Mouse (Mus musculus) adrenal gland, postnatal 14 days (tissue): ENCODE measurements around the gene Agrn. TPM values are rescaled to one million over a fixed set of nuclear protein-coding genes. Genes with fewer than 3 reads are reported as not detected.

Experiments used
- DNase-seq: peaks from one replicate; pipeline ENCODE4 v3.0.0; 2021; ENCODE audit warnings: mixed read lengths
- total RNA-seq: library from RNA; stranded (reverse); gene quantifications from 2 replicates; pipeline ENCODE4 v1.2.3, GENCODE M21; 2021

Gene Agrn
- total RNA-seq, 1 experiment from 2014 or later, result 59.4 TPM

- no peak for DNase-seq
Observed at GRCm38 (mm10) chr4:156202462-156202893, 5.2 kb upstream of the Agrn start.

GRCm38 (mm10) chr4:156200623-156201475 is 3.6 kb upstream of the Agrn start, which contains the start of gene Isg15:
TSS of gene Isg15 (minus strand) at chr4:156200818.
- no peak for DNase-seq

- peak; percentile 97 for DNase-seq
Observed at GRCm38 (mm10) chr4:156197829-156198205, 529 bp upstream of the Agrn start.

GRCm38 (mm10) chr4:156195927-156196870 is 1.1 kb downstream of the Agrn start:
- peak; percentile 70 for DNase-seq

- DNase-seq, result no peak
Observed at GRCm38 (mm10) chr4:156194346-156194745, 2.9 kb downstream of the Agrn start.

- no peak for DNase-seq
Observed at GRCm38 (mm10) chr4:156193906-156194305, 3.4 kb downstream of the Agrn start.

GRCm38 (mm10) chr4:156193200-156193590 is 4.1 kb downstream of the Agrn start:
- no peak for DNase-seq

- peak; percentile 62 for DNase-seq
Observed at GRCm38 (mm10) chr4:156192421-156193199, 4.7 kb downstream of the Agrn start.

GRCm38 (mm10) chr4:156188811-156189323 is 8.4 kb downstream of the Agrn start:
- no peak for DNase-seq

GRCm38 (mm10) chr4:156188162-156188810 is 9.0 kb downstream of the Agrn start:
- DNase-seq, result no peak

GRCm38 (mm10) chr4:156185950-156186850 is 11.1 kb downstream of the Agrn start:
- peak; percentile 51 for DNase-seq

GRCm38 (mm10) chr4:156185456-156185949 is 11.8 kb downstream of the Agrn start:
- no peak for DNase-seq

GRCm38 (mm10) chr4:156184291-156184954 is 12.9 kb downstream of the Agrn start:
- DNase-seq, result no peak

- no peak for DNase-seq
Observed at GRCm38 (mm10) chr4:156183747-156184146, 13.5 kb downstream of the Agrn start.

GRCm38 (mm10) chr4:156177630-156178029 is 19.7 kb downstream of the Agrn start:
- no peak for DNase-seq

GRCm38 (mm10) chr4:156171828-156172227 is 25.5 kb downstream of the Agrn start:
- DNase-seq, result no peak

- DNase-seq, result no peak
Observed at GRCm38 (mm10) chr4:156169129-156169528, 28.2 kb downstream of the Agrn start.

GRCm38 (mm10) chr4:156168611-156169010 is 28.7 kb downstream of the Agrn start:
- no peak for DNase-seq

- no peak for DNase-seq
Observed at GRCm38 (mm10) chr4:156166477-156166876, 30.8 kb downstream of the Agrn start.
